Mouse (Mus musculus) liver, postnatal 0 days (tissue): ENCODE data around the gene Syce1l. TPM values are rescaled to one million over a fixed set of nuclear protein-coding genes. Genes with fewer than 3 reads are reported as not detected.
A peak's percentile ranks its signal among the peaks of the same experiment; 100 is the strongest.

Experiments
- ATAC-seq: fragments of 200-750 bp; cut with Nextera tagmentation; 2 replicates; pipeline ENCODE4 v1.8.0; 2017; ENCODE audit warnings: mild to moderate bottlenecking, moderate library complexity
- DNase-seq: peaks from one replicate; pipeline ENCODE4 v3.0.0-alpha.2; 2016
- H3K27ac ChIP-seq: fragments of 300-500 bp; sonication (generic); 2 replicates; pipeline ENCODE4 v1.5.1; 2014; ENCODE audit warnings: antibody characterized with exemption, moderate library complexity, mild to moderate bottlenecking, low read depth
- H3K27me3 ChIP-seq: fragments of 300-500 bp; sonication (generic); 2 replicates; pipeline ENCODE4 v1.6.1; 2014; ENCODE audit warnings: low read length, control low read depth, mixed read lengths; ENCODE audit not compliant: insufficient read depth
- H3K36me3 ChIP-seq: fragments of 300-500 bp; sonication (generic); replicated peaks from 2 replicates; pipeline ENCODE4 v1.6.1; 2014; ENCODE audit warnings: mild to moderate bottlenecking, control low read depth, low read length, moderate library complexity, mixed read lengths; ENCODE audit not compliant: insufficient read depth
- H3K4me1 ChIP-seq: fragments of 300-500 bp; sonication (generic); 2 replicates; pipeline ENCODE4 v1.6.1; 2014; ENCODE audit warnings: antibody characterized with exemption, mild to moderate bottlenecking, control low read depth; ENCODE audit not compliant: insufficient read depth
- H3K4me2 ChIP-seq: fragments of 300-500 bp; sonication (generic); 2 replicates; pipeline ENCODE4 v1.6.1; 2014; ENCODE audit warnings: low read depth, mild to moderate bottlenecking, low read length, moderate library complexity, mixed read lengths
- H3K4me3 ChIP-seq: fragments of 300-500 bp; sonication (generic); 2 replicates; pipeline ENCODE4 v1.5.1; 2014; ENCODE audit warnings: low read depth, low read length
- H3K9ac ChIP-seq: fragments of 300-500 bp; sonication (generic); replicated peaks from 2 replicates; pipeline ENCODE4 v1.6.1; 2014; ENCODE audit warnings: mild to moderate bottlenecking, moderate library complexity
- H3K9me3 ChIP-seq: fragments of 300-500 bp; sonication (generic); 2 replicates; pipeline ENCODE4 v1.6.1; 2016; ENCODE audit warnings: mild to moderate bottlenecking, control low read depth, low read length, mixed read lengths
- CTCF ChIP-seq: sonication (generic); IDR thresholded peaks from 2 replicates; pipeline ENCODE4 v1.5.1; 2016; ENCODE audit warnings: antibody characterized with exemption, low read depth
- EP300 ChIP-seq: IDR thresholded peaks from 2 replicates; pipeline ENCODE4 v1.6.1; 2016; ENCODE audit warnings: antibody characterized with exemption, low read depth, mild to moderate bottlenecking
- WGBS: fragments of 180-500 bp; shearing (Covaris S2); extraction: QIAGEN DNeasy Blood & Tissue Kit; methylation state at CpG from one replicate; pipeline ENCODE4 v1.1.7; 2014; ENCODE audit not compliant: insufficient replicate concordance; 5-methylcytosine and 5-hydroxymethylcytosine counted together
- polyA plus RNA-seq: library from polyadenylated mRNA; unstranded; fragments of >200 nt; fragmentation: Nextera tagmentation; extraction: Ambion mirVana; gene quantifications from 2 replicates; pipeline ENCODE4 v1.2.1, GENCODE M21; 2015

Gene Syce1l
- polyA plus RNA-seq: not detected in 2 replicates

DNA sequence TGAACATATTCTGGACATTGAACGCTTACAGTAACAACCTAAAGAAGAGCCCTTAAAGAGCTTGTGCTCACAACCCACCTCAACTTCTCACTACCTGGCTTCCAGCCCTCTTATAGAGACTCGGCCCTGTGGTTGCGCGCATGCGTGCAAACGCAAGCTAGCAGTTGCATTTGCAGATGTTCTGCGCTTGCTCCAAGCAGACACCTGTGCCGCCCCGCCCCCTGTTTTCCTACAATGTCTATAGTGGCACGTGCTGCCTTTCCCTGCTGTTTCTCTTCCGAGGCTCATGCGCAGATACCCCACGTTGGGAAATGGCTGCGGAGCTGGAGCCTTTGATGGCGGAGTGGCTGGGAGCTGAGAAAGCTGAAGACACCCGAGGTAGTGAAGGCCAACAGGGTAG is at the start of gene Syce1l:
Gene Syce1l, plus strand, starts transcription at position 288 of the 400 bp plus-strand sequence.
- no peaks in the 10 kb centered on the region for H3K4me1 ChIP-seq
- TF ChIP-seq EP300: no peak
- no peak for TF ChIP-seq CTCF
- ATAC-seq (no peak), DNase-seq (no peak)
- H3K9me3 ChIP-seq: no peaks in the 10 kb centered on the region
- H3K9ac ChIP-seq: no peak within 1 kb of the TSS
- H3K36me3 ChIP-seq: peaks cover 24% of the 10 kb centered on the region
- no peaks in the 10 kb centered on the region for H3K27me3 ChIP-seq
- no peak within 1 kb of the TSS for H3K4me3 ChIP-seq
- H3K27ac ChIP-seq: no peak within 1 kb of the TSS
- 90% methylated on average over 16 of the region's 16 CpGs for WGBS
- no peak within 1 kb of the TSS for H3K4me2 ChIP-seq

DNA sequence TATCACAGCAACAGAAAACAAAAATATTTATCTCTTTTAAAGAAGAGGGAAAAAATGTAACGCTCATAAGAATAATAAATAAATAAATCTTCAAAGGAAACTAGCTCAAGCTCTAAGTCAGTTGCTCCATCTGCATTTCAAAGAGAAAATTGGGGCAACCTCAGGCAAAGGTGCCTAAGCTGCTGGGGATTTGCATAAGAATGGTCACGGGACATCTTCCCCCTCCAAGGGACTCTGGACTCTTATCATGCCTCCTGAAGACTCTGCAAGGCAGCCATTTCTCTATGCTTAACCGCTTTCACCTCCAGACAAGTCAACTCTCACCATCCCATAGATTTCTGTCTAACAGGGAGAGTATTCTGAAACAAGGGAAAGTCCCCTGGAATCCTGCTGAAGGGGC is 44.6 kb upstream of the Syce1l start:
- Histone ChIP-seq H3K4me3 (no peak overlapping the region), H3K9me3 (no peaks in the 10 kb centered on the region), H3K4me2 (no peak overlapping the region), H3K36me3 (no peaks in the 10 kb centered on the region), H3K4me1 (no peaks in the 10 kb centered on the region), H3K27me3 (no peaks in the 10 kb centered on the region), H3K9ac (no peak overlapping the region), H3K27ac (no peak overlapping the region)
- no peak for DNase-seq
- ATAC-seq: no peak
- TF ChIP-seq CTCF (no peak), EP300 (no peak)
- WGBS: 52% methylated on average over 3 of the region's 3 CpGs

DNA sequence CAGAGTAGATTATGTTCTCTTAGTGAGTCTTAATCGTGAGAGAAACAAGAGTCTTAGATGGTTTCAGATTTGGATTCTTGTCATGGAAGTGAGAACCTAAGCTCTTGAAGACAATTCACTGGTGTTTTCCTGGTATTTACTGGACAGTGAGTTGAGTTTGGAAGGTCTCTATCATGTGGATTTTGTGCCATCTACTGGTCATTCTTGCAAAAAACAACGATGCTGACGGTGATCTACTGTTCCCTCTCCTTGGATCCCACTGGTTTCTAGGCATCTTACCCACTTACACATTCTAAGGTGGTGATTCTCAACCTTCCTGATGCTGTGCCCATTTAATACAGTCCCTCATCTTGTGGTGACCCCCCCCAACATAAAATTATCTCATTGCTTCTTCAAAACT is 10.4 kb upstream of the Syce1l start:
- Histone ChIP-seq H3K27me3 (no peaks in the 10 kb centered on the region), H3K27ac (no peak overlapping the region), H3K4me2 (no peak overlapping the region), H3K36me3 (no peaks in the 10 kb centered on the region), H3K9ac (no peak overlapping the region), H3K4me3 (no peak overlapping the region), H3K4me1 (peaks cover 15% of the 10 kb centered on the region), H3K9me3 (no peaks in the 10 kb centered on the region)
- 6% methylated on average over 3 of the region's 3 CpGs for WGBS
- DNase-seq (no peak), ATAC-seq (no peak)
- TF ChIP-seq EP300: no peak
- TF ChIP-seq CTCF: peak; percentile 68

- no peak overlapping the region for H3K27ac ChIP-seq
- no peak for ATAC-seq
- no peak for TF ChIP-seq CTCF
- TF ChIP-seq EP300: no peak
- H3K27me3 ChIP-seq: no peaks in the 10 kb centered on the region
- WGBS: 26% methylated on average over 12 of the region's 12 CpGs
- no peaks in the 10 kb centered on the region for H3K9me3 ChIP-seq
- H3K4me2 ChIP-seq: peak overlapping the region; percentile 100
- no peak for DNase-seq
- no peak overlapping the region for H3K9ac ChIP-seq
- peaks cover 15% of the 10 kb centered on the region for H3K4me1 ChIP-seq
- peak overlapping the region; percentile 80 for H3K4me3 ChIP-seq
- H3K36me3 ChIP-seq: 0 out of 2 replicates have a peak, but pooled peaks cover 4% of the 10 kb centered on the region
Observed at GRCm38 (mm10) chr8:113634161-113634560, 8.9 kb upstream of the Syce1l start.

DNA sequence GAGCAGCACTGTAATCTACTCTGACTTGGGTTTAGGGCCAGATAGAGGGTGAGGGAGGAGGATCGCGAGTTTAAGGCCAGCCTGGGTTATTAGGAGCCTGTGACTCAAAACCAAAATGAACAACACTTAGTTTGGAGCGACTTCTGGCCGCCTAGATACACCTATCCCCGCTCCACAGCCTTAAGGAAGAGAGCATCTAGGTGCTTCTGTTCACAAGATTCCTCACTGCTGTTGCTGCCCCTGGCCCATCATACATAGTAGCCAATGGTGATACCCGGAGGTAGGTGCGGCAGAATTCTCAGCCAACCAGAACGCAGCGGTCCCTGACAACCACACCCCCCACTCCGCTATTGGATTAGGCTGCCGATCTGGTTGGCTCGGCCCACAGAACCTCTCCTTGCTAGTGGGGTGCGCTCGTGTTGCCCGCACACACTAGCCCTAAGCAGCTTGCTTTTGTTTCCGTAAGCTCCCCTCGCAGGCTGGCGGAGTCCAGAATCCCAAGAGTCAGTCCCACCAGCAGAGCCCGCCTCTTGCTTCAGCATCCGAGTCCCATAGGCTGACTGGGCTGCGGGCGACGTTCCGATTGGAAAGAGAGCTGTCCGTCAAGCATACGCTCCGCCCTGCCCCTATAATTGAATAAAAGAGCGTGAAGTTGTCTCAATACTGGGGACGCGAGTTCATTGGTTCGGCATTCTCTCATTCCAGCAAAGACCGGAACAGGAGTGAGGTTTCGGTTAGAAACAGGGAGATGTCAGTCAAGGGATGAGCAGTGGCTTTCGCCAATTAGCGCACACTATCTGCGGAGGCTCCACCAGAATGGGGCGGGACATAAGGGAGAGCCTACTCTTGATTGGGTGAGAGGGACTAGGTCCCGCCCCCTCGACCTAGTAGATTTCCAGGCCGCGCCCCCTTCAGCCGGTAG is 8.1 kb upstream of the Syce1l start, which contains the start of gene Mon1b:
Gene Mon1b, plus strand, starts transcription at position 918 of the 922 bp plus-strand sequence.
- WGBS: under 1% methylated on average over 42 of the region's 42 CpGs
- no peak for TF ChIP-seq EP300
- TF ChIP-seq CTCF: no peak
- Histone ChIP-seq H3K27ac (peak within 1 kb of the TSS; percentile 96), H3K9me3 (no peaks in the 10 kb centered on the region), H3K4me1 (peaks cover 15% of the 10 kb centered on the region), H3K4me2 (peak within 1 kb of the TSS; percentile 100), H3K36me3 (peaks cover 9% of the 10 kb centered on the region), H3K9ac (peak within 1 kb of the TSS; percentile 80), H3K27me3 (no peaks in the 10 kb centered on the region), H3K4me3 (peak within 1 kb of the TSS; percentile 80)
- peak; percentile 97 for DNase-seq
- ATAC-seq: peak; percentile 96

DNA sequence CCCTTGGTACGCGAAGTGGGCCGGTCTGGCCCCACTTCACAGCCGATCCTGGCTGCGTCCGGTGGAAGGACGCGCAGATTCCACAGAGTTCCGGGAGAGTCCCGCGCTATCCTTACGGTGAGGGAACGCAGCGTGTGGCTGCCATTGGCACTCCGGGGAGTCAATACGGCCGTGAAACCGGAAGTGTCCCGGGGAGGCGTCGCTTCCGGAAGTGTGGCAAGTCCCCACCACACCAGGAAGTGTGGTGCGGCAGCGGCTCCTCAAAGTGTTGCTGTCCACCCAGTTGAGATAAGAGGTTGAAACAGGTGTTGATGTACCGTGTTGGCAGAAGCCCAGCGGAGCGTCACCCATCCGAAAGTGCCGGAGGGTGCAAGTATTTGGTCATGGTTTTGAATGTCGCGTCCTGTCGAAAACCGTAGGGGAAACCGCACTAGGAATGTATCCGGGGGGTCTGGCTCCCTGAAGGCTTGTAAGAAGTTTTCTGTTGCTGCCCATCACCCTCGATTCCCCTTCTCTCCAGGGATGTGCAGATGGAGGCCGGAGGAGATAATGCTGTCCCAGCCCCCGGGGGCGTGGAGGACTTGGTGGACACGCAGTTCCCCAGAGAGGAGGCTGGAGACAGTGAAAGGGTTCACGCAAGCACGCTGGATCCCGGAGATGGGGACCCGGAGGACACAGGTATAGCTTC is 7.3 kb upstream of the Syce1l start:
- H3K4me3 ChIP-seq: peak overlapping the region; percentile 80
- H3K9ac ChIP-seq: peak overlapping the region; percentile 80
- no peaks in the 10 kb centered on the region for H3K9me3 ChIP-seq
- peaks cover 14% of the 10 kb centered on the region for H3K36me3 ChIP-seq
- H3K4me2 ChIP-seq: peak overlapping the region; percentile 100
- DNase-seq: peak; percentile 93
- under 1% methylated on average over 44 of the region's 44 CpGs for WGBS
- ATAC-seq: peak; percentile 80
- TF ChIP-seq CTCF (no peak), EP300 (no peak)
- peaks cover 15% of the 10 kb centered on the region for H3K4me1 ChIP-seq
- H3K27me3 ChIP-seq: no peaks in the 10 kb centered on the region
- peak overlapping the region; percentile 96 for H3K27ac ChIP-seq
